Mouse (Mus musculus) frontal cortex, adult 2 months (tissue): ENCODE measurements at regions not wholly inside any gene's neighbourhood (a gene's known extent, or its start where the extent isn't known, plus 50 kb on each side); places are given as distances from the start of the nearest gene placed in this dataset.
"Not testable (repeated sequence)": the region's sequence is repeated elsewhere in the genome, so short reads cannot be mapped to it uniquely, and the experiment has no call there.

Experiments used
- DNase-seq, 2 experiments: peaks; one replicate each; pipeline ENCODE4 v3.0.0; 2022; ENCODE audit warnings: low spot score in 1 of 2; ENCODE audit errors: extremely low spot score in 1 of 2

GRCm38 (mm10) chr8:37048912-37049692 is 55.7 kb downstream of the AI429214 start:
- DNase-seq, result peak in 1 of 2 experiments; percentile 22

- DNase-seq, result peak; percentile 21 to 73
These were observed 56.7 kb downstream of the AI429214 start for GRCm38 (mm10) chr8:37049969-37050683.

- peak; percentile 27 to 46 for DNase-seq
These were observed 57.3 kb downstream of the AI429214 start for GRCm38 (mm10) chr8:37050684-37051028.

GRCm38 (mm10) chr8:37056376-37056775 is 63.0 kb downstream of the AI429214 start:
- no peak for DNase-seq

GRCm38 (mm10) chr8:37058390-37058789 is 65.0 kb downstream of the AI429214 start:
- no peak for DNase-seq

GRCm38 (mm10) chr8:37062012-37062944 is 68.9 kb downstream of the AI429214 start:
- peak; percentile 12 to 88 for DNase-seq

GRCm38 (mm10) chr8:37063764-37064331 is 70.4 kb downstream of the AI429214 start:
- peak; percentile 9 to 92 for DNase-seq

GRCm38 (mm10) chr8:37072905-37073304 is 79.5 kb downstream of the AI429214 start:
- DNase-seq, result peak in 1 of 2 experiments; percentile 30

- DNase-seq, result peak in 1 of 2 experiments; percentile 31
These were observed 106.3 kb downstream of the AI429214 start for GRCm38 (mm10) chr8:37099727-37100126.

- not testable (repeated sequence) for DNase-seq
These were observed 119.0 kb downstream of the AI429214 start for GRCm38 (mm10) chr8:37112386-37112785.

GRCm38 (mm10) chr8:37125834-37126233 is 132.4 kb downstream of the AI429214 start:
- peak in 1 of 2 experiments; percentile 28 for DNase-seq

GRCm38 (mm10) chr8:37129670-37130069 is 136.3 kb downstream of the AI429214 start:
- no peak for DNase-seq

- DNase-seq, result peak in 1 of 2 experiments; percentile 67
These were observed 138.6 kb downstream of the AI429214 start for GRCm38 (mm10) chr8:37131988-37132387.

- DNase-seq, result no peak
These were observed 141.0 kb downstream of the AI429214 start for GRCm38 (mm10) chr8:37134192-37134964.

GRCm38 (mm10) chr8:37150286-37150685 is 156.9 kb downstream of the AI429214 start:
- peak in 1 of 2 experiments; percentile 22 for DNase-seq

- DNase-seq, result no peak
These were observed 161.0 kb downstream of the AI429214 start for GRCm38 (mm10) chr8:37154361-37154760.

GRCm38 (mm10) chr8:37154946-37155345 is 161.5 kb downstream of the AI429214 start:
- no peak for DNase-seq

- DNase-seq, result peak; percentile 65 to 90
These were observed 166.1 kb downstream of the AI429214 start for GRCm38 (mm10) chr8:37159481-37159880.

GRCm38 (mm10) chr8:37196859-37197258 is 203.5 kb downstream of the AI429214 start:
- DNase-seq, result no peak

GRCm38 (mm10) chr8:37215894-37216293 is 222.5 kb downstream of the AI429214 start:
- DNase-seq, result peak; percentile 14 to 63
